Mouse (Mus musculus) neural tube, embryonic 14.5 days (tissue): ENCODE data around the gene Cldn7. TPM values are rescaled to one million over a fixed set of nuclear protein-coding genes. Genes with fewer than 3 reads are reported as not detected.
A peak's percentile ranks its signal among the peaks of the same experiment; 100 is the strongest.

ENCODE experiments used
- ATAC-seq: fragments of 200-750 bp; cut with Nextera tagmentation; 2 replicates; pipeline ENCODE4 v1.8.0; 2017; ENCODE audit warnings: low read depth, mild to moderate bottlenecking, moderate TSS enrichment, moderate library complexity
- H3K27ac ChIP-seq: fragments of 300-500 bp; sonication (generic); 2 replicates; pipeline ENCODE4 v1.5.1; 2014; ENCODE audit warnings: low read depth, mild to moderate bottlenecking, control low read depth, low read length, moderate library complexity, mixed read lengths
- H3K27me3 ChIP-seq: fragments of 300-500 bp; sonication (generic); 2 replicates; pipeline ENCODE4 v1.6.1; 2014; ENCODE audit warnings: low read length; ENCODE audit not compliant: control insufficient read depth, insufficient read depth
- H3K36me3 ChIP-seq: fragments of 300-500 bp; sonication (generic); 2 replicates; pipeline ENCODE4 v1.6.1; 2014; ENCODE audit warnings: low read length, mixed read lengths; ENCODE audit not compliant: control insufficient read depth, insufficient read depth
- H3K4me1 ChIP-seq: fragments of 300-500 bp; sonication (generic); 2 replicates; pipeline ENCODE4 v1.6.1; 2014; ENCODE audit warnings: low read length; ENCODE audit not compliant: control insufficient read depth, insufficient read depth
- H3K4me2 ChIP-seq: fragments of 300-500 bp; sonication (generic); 2 replicates; pipeline ENCODE4 v1.6.1; 2014; ENCODE audit warnings: mild to moderate bottlenecking, low read depth, low read length, control low read depth
- H3K4me3 ChIP-seq: fragments of 300-500 bp; sonication (generic); 2 replicates; pipeline ENCODE4 v1.5.1; 2014; ENCODE audit warnings: low read depth, low read length, control low read depth, mixed read lengths
- H3K9ac ChIP-seq: fragments of 300-500 bp; sonication (generic); replicated peaks from 2 replicates; pipeline ENCODE4 v1.6.1; 2014; ENCODE audit warnings: low read depth, mild to moderate bottlenecking, control low read depth, low read length, mixed read lengths
- H3K9me3 ChIP-seq: fragments of 300-500 bp; sonication (generic); 2 replicates; pipeline ENCODE4 v1.6.1; 2016; ENCODE audit warnings: low read length; ENCODE audit not compliant: control insufficient read depth
- WGBS: fragments of 180-500 bp; shearing (Covaris S2); extraction: QIAGEN DNeasy Blood & Tissue Kit; methylation state at CpG from one replicate; pipeline ENCODE4 v1.1.7; 2014; 5-methylcytosine and 5-hydroxymethylcytosine counted together
- polyA plus RNA-seq: library from polyadenylated mRNA; unstranded; fragments of >200 nt; fragmentation: Nextera tagmentation; extraction: Ambion mirVana; gene quantifications from 2 replicates; pipeline ENCODE4 v1.2.1, GENCODE M21; 2014

Gene Cldn7
- polyA plus RNA-seq, 1 experiment from 2014 or later = 0.33 TPM

DNA sequence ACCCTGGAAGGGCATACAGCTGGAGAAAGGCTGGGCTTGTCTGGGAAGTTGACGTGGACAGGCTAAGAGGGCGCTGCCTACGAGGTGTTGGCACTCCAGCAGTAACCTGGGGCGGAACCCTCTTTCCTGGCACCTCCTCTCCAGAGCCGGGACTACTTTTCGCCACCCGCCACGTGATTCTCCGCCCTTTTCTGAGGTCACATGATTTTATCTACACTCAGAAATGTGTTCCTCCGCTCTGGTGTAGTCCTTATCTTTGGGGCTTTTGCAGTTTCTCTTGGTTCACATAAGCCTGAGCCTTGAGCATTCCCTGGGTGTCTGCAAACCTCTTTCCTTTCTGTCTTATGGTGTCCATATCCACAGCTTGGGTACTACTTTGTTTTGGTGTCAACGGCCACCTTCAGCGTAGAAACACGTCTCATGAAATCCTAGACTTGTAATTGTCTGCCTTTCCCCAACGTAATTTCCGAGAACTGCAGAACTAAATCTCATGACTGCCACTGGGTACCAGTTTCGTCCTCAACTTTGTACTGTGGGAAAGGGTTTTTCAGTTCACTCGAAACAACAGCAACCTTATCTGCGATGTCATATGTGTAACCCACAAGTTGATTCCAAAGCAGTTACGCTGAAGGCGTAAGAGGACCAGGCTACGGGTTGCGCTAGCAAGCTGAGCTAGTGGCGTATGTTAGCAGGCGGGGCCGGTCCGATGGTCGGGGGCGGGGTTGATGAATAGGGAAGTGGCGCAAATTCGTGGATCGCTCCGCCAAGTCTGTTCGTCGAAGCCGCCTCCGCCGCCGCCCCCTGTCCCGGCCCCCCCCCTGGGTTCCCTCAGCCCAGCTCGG lies 26.5 kb downstream of the Cldn7 start, which contains the start of gene Gabarap:
Gene Gabarap (plus strand): TSS at position 294 of the 842 bp plus-strand sequence.
- H3K9me3 ChIP-seq = no peaks in the 10 kb centered on the region
- H3K27ac ChIP-seq = peak within 1 kb of the TSS; percentile 90
- H3K27me3 ChIP-seq = no peaks in the 10 kb centered on the region
- WGBS = under 1% methylated on average over 40 of the region's 40 CpGs
- H3K4me1 ChIP-seq = peaks cover 12% of the 10 kb centered on the region; the same call in 1 of the 2 replicates
- peak; percentile 74 for ATAC-seq
- H3K9ac ChIP-seq = peak within 1 kb of the TSS; percentile 76
- peak within 1 kb of the TSS; percentile 55 for H3K4me3 ChIP-seq
- H3K4me2 ChIP-seq = peak within 1 kb of the TSS; percentile 78
- H3K36me3 ChIP-seq = peaks cover 43% of the 10 kb centered on the region

DNA sequence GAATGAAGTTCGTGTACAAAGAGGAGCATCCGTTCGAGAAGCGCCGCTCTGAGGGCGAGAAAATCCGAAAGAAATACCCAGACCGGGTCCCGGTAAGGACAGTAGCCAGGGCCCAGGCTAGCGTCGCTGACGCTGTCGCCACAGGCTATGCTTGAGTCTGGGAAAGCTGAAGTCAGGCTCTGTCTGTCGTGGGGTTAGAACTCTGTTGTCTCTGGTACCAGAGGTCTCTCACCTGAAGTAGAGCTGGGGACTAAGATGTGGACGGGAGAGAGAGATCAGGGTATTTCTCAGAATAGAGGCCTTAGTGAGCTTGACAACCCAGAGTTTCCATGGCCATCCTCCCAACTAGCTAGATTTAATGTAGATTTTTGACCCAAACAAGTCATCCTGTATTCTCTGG lies 27.1 kb downstream of the Cldn7 start:
- Histone ChIP-seq H3K36me3 (peaks cover 37% of the 10 kb centered on the region), H3K4me3 (peak overlapping the region; percentile 55), H3K27me3 (no peaks in the 10 kb centered on the region), H3K4me2 (peak overlapping the region; percentile 78), H3K27ac (peak overlapping the region; percentile 90), H3K4me1 (peaks cover 12% of the 10 kb centered on the region; the same call in 1 of the 2 replicates), H3K9me3 (no peaks in the 10 kb centered on the region), H3K9ac (peak overlapping the region; percentile 76)
- no peak for ATAC-seq
- WGBS = under 1% methylated on average over 15 of the region's 15 CpGs

DNA sequence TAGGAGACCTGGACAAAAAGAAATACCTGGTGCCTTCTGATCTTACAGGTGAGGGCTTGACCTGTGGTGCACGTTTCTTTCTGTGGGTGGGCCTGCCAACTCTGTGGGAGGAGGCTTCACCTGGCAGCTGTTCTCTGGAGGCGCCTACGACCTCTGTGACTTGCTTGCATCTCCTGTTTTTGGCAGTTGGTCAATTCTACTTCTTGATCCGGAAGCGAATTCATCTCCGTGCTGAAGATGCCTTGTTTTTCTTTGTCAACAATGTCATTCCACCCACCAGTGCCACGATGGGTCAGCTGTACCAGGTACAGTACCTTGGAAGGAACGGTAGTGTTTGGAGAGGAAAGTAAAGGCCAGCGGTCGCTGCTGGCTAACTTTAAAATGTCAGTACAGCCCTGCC lies 27.8 kb downstream of the Cldn7 start:
- ATAC-seq = no peak
- H3K9me3 ChIP-seq = no peaks in the 10 kb centered on the region
- peak overlapping the region; percentile 76; the same call in 1 of the 2 replicates for H3K9ac ChIP-seq
- H3K27ac ChIP-seq = no peak overlapping the region
- 87% methylated on average over 10 of the region's 10 CpGs for WGBS
- H3K4me1 ChIP-seq = peaks cover 14% of the 10 kb centered on the region; the same call in 1 of the 2 replicates
- H3K4me3 ChIP-seq = peak overlapping the region; percentile 55
- peak overlapping the region; percentile 78 for H3K4me2 ChIP-seq
- H3K36me3 ChIP-seq = peaks cover 37% of the 10 kb centered on the region
- H3K27me3 ChIP-seq = no peaks in the 10 kb centered on the region

DNA sequence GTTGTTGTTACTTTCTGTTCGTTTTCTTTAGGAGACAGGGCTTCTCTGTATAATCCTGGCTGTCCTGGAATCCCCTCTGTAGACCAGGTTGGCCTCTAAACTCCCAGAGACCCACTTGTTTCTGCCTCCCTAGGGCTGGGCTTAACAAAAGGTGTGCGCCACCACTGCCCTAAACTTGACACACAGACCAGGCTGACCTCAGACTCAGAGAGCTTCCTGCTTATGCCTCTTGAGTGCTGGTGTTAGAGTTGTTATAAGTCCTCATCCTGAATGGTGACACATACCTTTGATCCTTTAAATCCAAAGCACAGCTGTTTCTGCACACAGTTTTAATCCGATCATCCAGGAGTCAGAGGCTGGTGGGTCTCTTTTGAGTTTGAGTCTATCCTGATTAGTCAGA lies 28.4 kb downstream of the Cldn7 start:
- H3K4me3 ChIP-seq = peak overlapping the region; percentile 55; the same call in 1 of the 2 replicates
- H3K4me1 ChIP-seq = peaks cover 19% of the 10 kb centered on the region; the same call in 1 of the 2 replicates
- no peaks in the 10 kb centered on the region for H3K9me3 ChIP-seq
- no peak for ATAC-seq
- H3K27me3 ChIP-seq = no peaks in the 10 kb centered on the region
- peak overlapping the region; percentile 78; the same call in 1 of the 2 replicates for H3K4me2 ChIP-seq
- peaks cover 32% of the 10 kb centered on the region for H3K36me3 ChIP-seq
- WGBS = 90% methylated on average over 3 of the region's 3 CpGs
- H3K27ac ChIP-seq = no peak overlapping the region
- no peak overlapping the region for H3K9ac ChIP-seq

DNA sequence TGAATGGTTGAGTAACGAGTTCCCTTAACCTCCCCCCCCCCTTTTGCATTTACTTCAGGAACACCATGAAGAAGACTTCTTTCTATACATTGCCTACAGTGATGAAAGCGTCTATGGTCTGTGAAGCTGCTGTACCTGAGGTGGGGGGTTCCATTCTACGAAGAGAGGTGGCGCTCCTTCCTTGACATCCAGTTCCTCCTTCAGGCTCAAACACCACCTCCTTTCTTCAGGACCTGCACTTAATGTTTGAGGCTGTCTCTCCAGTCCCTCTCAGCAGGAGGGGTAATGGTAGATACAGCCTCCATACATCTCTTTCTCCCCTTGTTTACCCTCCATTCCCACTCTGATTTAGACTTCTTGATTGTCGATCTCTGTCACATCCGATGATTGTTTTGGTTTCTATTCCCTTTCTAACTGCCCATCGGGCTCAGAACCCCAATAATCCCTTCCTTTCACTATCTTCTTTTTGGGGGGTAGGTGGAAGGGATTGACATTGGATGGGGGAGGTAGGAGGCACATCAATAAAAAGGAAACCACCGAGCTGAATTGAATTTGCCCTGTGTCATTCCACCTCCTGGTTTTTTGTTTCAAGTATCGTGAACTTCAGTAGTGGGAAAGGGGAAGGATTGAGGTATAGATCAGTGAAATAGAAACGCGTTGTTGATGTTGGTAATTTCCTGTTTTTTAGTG lies 30.0 kb downstream of the Cldn7 start:
- ATAC-seq = no peak
- WGBS = 85% methylated on average over 11 of the region's 11 CpGs
- Histone ChIP-seq H3K4me1 (peaks cover 22% of the 10 kb centered on the region; the same call in 1 of the 2 replicates), H3K27me3 (no peaks in the 10 kb centered on the region), H3K36me3 (peaks cover 36% of the 10 kb centered on the region), H3K9ac (no peak overlapping the region), H3K9me3 (no peaks in the 10 kb centered on the region), H3K27ac (no peak overlapping the region), H3K4me2 (no peak overlapping the region), H3K4me3 (no peak overlapping the region)

DNA sequence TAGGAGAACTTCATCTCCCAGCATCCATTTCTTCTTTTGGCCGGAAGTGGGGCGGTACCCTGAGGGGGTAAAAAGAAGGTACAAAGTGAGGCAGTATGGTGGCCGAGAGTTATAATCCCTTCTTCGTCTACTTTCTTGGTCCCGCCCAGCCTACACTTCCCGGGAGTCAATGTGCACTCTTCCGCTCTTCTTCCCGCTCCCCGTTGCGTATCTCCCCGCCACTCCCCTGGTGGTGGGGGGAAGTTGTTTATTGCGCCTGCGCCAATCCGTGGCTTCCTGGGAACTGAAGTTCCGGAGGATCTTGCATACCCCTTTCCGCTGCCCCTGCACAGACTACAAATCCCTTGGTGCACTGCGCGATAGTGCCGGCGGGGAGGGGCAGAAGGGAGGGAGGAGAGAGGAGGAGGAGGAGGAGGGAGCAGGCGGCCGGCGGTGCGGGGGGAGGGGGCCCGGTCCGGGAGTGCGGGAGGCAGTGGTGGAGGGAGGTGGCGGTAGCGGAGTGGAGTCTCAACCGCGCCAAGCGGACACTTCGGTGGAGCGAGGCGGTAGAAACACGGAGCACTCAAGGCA lies 30.9 kb downstream of the Cldn7 start, which contains the start of gene Phf23:
Gene Phf23 (plus strand): TSS at position 387 of the 570 bp plus-strand sequence.
- Histone ChIP-seq H3K9me3 (no peaks in the 10 kb centered on the region), H3K4me1 (peaks cover 24% of the 10 kb centered on the region; the same call in 1 of the 2 replicates), H3K27ac (peak within 1 kb of the TSS; percentile 93), H3K36me3 (peaks cover 34% of the 10 kb centered on the region), H3K4me3 (peak within 1 kb of the TSS; percentile 85), H3K4me2 (peak within 1 kb of the TSS; percentile 64), H3K27me3 (no peaks in the 10 kb centered on the region), H3K9ac (peak within 1 kb of the TSS; percentile 78)
- peak; percentile 78 for ATAC-seq
- 0% methylated on average over 36 of the region's 36 CpGs for WGBS

DNA sequence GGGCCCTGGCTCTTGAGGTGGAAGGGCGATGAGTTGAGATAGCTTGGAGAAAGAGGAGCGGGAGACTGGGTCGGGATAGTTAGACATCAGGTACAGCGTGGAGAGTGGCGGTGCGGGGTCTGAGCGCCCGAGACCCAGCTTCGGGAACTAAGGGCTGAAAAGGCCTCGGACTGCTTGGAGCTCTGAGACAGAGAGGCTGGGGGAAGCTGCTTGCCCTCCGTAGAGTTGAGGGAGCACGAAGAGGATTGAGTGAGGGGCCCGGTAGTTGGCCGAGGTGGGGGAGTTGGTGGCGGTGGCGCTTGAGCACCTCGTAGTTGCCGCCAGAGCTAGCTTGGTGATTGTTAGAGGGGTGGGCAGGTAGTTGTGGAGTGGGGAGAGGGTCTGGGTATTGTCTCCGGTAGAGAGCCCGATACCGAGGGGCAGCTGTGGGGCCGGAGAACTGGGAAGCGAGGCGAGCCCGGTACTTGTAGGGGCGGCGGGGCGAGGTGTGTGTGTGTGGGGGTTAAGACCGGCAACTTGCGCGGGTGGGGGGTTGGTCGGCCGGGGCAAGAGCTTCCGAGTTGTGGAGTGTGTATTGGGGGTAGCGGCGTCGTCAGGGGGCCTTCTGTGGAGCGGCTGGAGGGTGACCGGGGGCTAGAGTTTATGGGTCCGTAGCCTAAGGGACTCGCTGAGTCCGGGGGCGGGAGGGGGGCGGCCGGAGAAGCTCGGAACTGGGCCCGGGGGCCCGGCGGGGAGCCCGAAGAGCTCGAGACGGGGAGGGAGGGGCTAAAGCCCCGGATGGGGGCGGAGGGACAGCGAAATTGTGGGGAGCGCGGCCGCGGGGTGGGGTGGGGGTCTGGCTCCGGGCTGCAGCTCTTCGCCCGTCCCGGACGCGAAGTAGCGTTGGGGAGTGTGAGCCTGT lies 31.8 kb downstream of the Cldn7 start:
- Histone ChIP-seq H3K4me2 (peak overlapping the region; percentile 64), H3K4me3 (peak overlapping the region; percentile 85), H3K27ac (peak overlapping the region; percentile 93), H3K9me3 (no peaks in the 10 kb centered on the region), H3K27me3 (no peaks in the 10 kb centered on the region), H3K9ac (peak overlapping the region; percentile 78), H3K4me1 (peaks cover 22% of the 10 kb centered on the region; the same call in 1 of the 2 replicates), H3K36me3 (peaks cover 34% of the 10 kb centered on the region)
- ATAC-seq = peak; percentile 1
- 1% methylated on average over 65 of the region's 66 CpGs for WGBS

DNA sequence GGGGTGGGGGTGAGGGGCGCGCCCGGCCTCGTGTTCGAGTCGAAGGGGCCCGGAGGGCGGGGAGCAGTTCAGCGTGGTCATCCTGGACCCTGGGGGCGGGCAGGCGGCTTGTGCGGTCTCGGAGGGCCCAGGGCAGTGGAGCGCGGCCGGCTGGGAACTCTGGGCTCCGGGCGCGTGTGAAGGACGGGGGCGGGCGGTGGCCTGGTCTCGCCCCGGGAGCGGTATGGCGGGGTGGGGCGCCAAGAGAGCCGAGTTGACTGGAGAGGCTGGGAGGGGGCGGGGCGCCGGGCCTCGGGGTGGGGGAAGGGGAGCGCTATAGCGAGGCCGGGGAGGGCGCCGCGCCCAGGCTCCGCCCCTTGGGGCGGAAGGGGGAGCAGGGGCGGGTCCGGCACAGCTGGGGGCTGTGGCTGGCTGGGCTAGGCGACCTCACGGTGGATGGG lies 32.5 kb downstream of the Cldn7 start:
- H3K4me1 ChIP-seq = peaks cover 29% of the 10 kb centered on the region
- peak overlapping the region; percentile 64 for H3K4me2 ChIP-seq
- ATAC-seq = no peak
- H3K4me3 ChIP-seq = peak overlapping the region; percentile 85
- 2% methylated on average over 26 of the region's 44 CpGs for WGBS
- peaks cover 34% of the 10 kb centered on the region for H3K36me3 ChIP-seq
- no peaks in the 10 kb centered on the region for H3K27me3 ChIP-seq
- peak overlapping the region; percentile 78 for H3K9ac ChIP-seq
- H3K27ac ChIP-seq = peak overlapping the region; percentile 93
- no peaks in the 10 kb centered on the region for H3K9me3 ChIP-seq
